Mouse (Mus musculus): ENCODE data around the gene Gsx2. TPM values are rescaled to one million over a fixed set of nuclear protein-coding genes. Genes with fewer than 3 reads are reported as not detected.

The Gsx2 gene
- polyA plus RNA-seq, 1 experiment from 2014 or later = 1.2 TPM

GRCm38 (mm10) chr5:75079564-75079963 is 4.2 kb downstream of the Gsx2 start:
- H3K4me3 ChIP-seq = no peak overlapping the region
- ATAC-seq (ENCODE audit: low read depth) = no peak
- no peak overlapping the region for H3K27ac ChIP-seq (replicated peaks)
- H3K9me3 ChIP-seq = no peaks in the 10 kb centered on the region
- H3K4me1 ChIP-seq (replicated peaks) = peaks cover 43% of the 10 kb centered on the region
- no peaks in the 10 kb centered on the region for H3K36me3 ChIP-seq
- no peak overlapping the region for H3K4me2 ChIP-seq
- H3K27me3 ChIP-seq = peaks cover 97% of the 10 kb centered on the region
- WGBS = 4% methylated on average over 7 of the region's 7 CpGs
- no peak overlapping the region for H3K9ac ChIP-seq

GRCm38 (mm10) chr5:75082439-75082838 is 7.0 kb downstream of the Gsx2 start:
- no peak overlapping the region for H3K4me2 ChIP-seq
- no peak overlapping the region for H3K4me3 ChIP-seq
- no peaks in the 10 kb centered on the region for H3K9me3 ChIP-seq
- ATAC-seq (ENCODE audit: low read depth) = 0 out of 2 replicates have a peak, but pooled peaks have one; percentile 20
- H3K36me3 ChIP-seq = no peaks in the 10 kb centered on the region
- H3K27me3 ChIP-seq = peaks cover 96% of the 10 kb centered on the region
- H3K4me1 ChIP-seq (replicated peaks) = peaks cover 26% of the 10 kb centered on the region
- 3% methylated on average over 6 of the region's 6 CpGs for WGBS
- H3K9ac ChIP-seq = no peak overlapping the region
- H3K27ac ChIP-seq (replicated peaks) = no peak overlapping the region

- peak; percentile 34; the same call in 1 of the 2 replicates for ATAC-seq (ENCODE audit: low read depth)
- peaks cover 98% of the 10 kb centered on the region for H3K27me3 ChIP-seq
- H3K9ac ChIP-seq = no peak overlapping the region
- peaks cover 26% of the 10 kb centered on the region for H3K4me1 ChIP-seq (replicated peaks)
- peak overlapping the region; percentile 28 for H3K4me2 ChIP-seq
- under 1% methylated on average over 13 of the region's 14 CpGs for WGBS
- H3K36me3 ChIP-seq = no peaks in the 10 kb centered on the region
- no peaks in the 10 kb centered on the region for H3K9me3 ChIP-seq
- no peak overlapping the region for H3K27ac ChIP-seq (replicated peaks)
- no peak overlapping the region for H3K4me3 ChIP-seq
Measured at GRCm38 (mm10) chr5:75083061-75083460, 7.7 kb downstream of the Gsx2 start.

GRCm38 (mm10) chr5:75083591-75084392 is 8.4 kb downstream of the Gsx2 start:
- no peaks in the 10 kb centered on the region for H3K36me3 ChIP-seq
- WGBS = under 1% methylated on average over 27 of the region's 27 CpGs
- H3K4me1 ChIP-seq (replicated peaks) = peaks cover 26% of the 10 kb centered on the region
- ATAC-seq (ENCODE audit: low read depth) = no peak
- no peak overlapping the region for H3K27ac ChIP-seq (replicated peaks)
- no peaks in the 10 kb centered on the region for H3K9me3 ChIP-seq
- H3K9ac ChIP-seq = no peak overlapping the region
- peaks cover 97% of the 10 kb centered on the region for H3K27me3 ChIP-seq
- no peak overlapping the region for H3K4me3 ChIP-seq
- peak overlapping the region; percentile 28 for H3K4me2 ChIP-seq

- WGBS = 1% methylated on average over 8 of the region's 8 CpGs
- H3K9ac ChIP-seq = no peak overlapping the region
- peaks cover 26% of the 10 kb centered on the region for H3K4me1 ChIP-seq (replicated peaks)
- H3K27ac ChIP-seq (replicated peaks) = no peak overlapping the region
- H3K27me3 ChIP-seq = peaks cover 96% of the 10 kb centered on the region
- peak overlapping the region; percentile 28; the same call in 1 of the 2 replicates for H3K4me2 ChIP-seq
- ATAC-seq (ENCODE audit: low read depth) = no peak
- H3K9me3 ChIP-seq = no peaks in the 10 kb centered on the region
- H3K4me3 ChIP-seq = no peak overlapping the region
- no peaks in the 10 kb centered on the region for H3K36me3 ChIP-seq
Measured at GRCm38 (mm10) chr5:75084393-75084870, 9.0 kb downstream of the Gsx2 start.

GRCm38 (mm10) chr5:75084871-75085520 is 9.6 kb downstream of the Gsx2 start:
- H3K4me2 ChIP-seq = peak overlapping the region; percentile 33
- no peaks in the 10 kb centered on the region for H3K9me3 ChIP-seq
- peaks cover 96% of the 10 kb centered on the region for H3K27me3 ChIP-seq
- peaks cover 26% of the 10 kb centered on the region for H3K4me1 ChIP-seq (replicated peaks)
- no peak overlapping the region for H3K27ac ChIP-seq (replicated peaks)
- peak; percentile 44 for ATAC-seq (ENCODE audit: low read depth)
- no peak overlapping the region for H3K4me3 ChIP-seq
- WGBS = under 1% methylated on average over 25 of the region's 25 CpGs
- no peak overlapping the region for H3K9ac ChIP-seq
- no peaks in the 10 kb centered on the region for H3K36me3 ChIP-seq

GRCm38 (mm10) chr5:75085521-75085875 is 10.1 kb downstream of the Gsx2 start:
- Histone ChIP-seq H3K27me3 (peaks cover 91% of the 10 kb centered on the region), H3K27ac (replicated peaks) (no peak overlapping the region), H3K9me3 (no peaks in the 10 kb centered on the region), H3K4me3 (no peak overlapping the region), H3K9ac (no peak overlapping the region), H3K4me1 (replicated peaks) (peaks cover 26% of the 10 kb centered on the region), H3K36me3 (no peaks in the 10 kb centered on the region), H3K4me2 (no peak overlapping the region)
- ATAC-seq (ENCODE audit: low read depth) = peak; percentile 55
- WGBS = under 1% methylated on average over 17 of the region's 17 CpGs

GRCm38 (mm10) chr5:75085906-75086305 is 10.5 kb downstream of the Gsx2 start:
- H3K27me3 ChIP-seq = peaks cover 89% of the 10 kb centered on the region
- H3K36me3 ChIP-seq = no peaks in the 10 kb centered on the region
- no peak overlapping the region for H3K4me2 ChIP-seq
- no peak overlapping the region for H3K27ac ChIP-seq (replicated peaks)
- no peak overlapping the region for H3K9ac ChIP-seq
- ATAC-seq (ENCODE audit: low read depth) = no peak
- H3K4me3 ChIP-seq = no peak overlapping the region
- no peaks in the 10 kb centered on the region for H3K9me3 ChIP-seq
- 22% methylated on average over 4 of the region's 4 CpGs for WGBS
- H3K4me1 ChIP-seq (replicated peaks) = peaks cover 26% of the 10 kb centered on the region

GRCm38 (mm10) chr5:75106511-75106910 is 31.1 kb downstream of the Gsx2 start:
- Histone ChIP-seq H3K27me3 (peaks cover 6% of the 10 kb centered on the region; the same call in 1 of the 2 replicates), H3K4me2 (no peak overlapping the region), H3K4me1 (replicated peaks) (no peaks in the 10 kb centered on the region), H3K9ac (no peak overlapping the region), H3K9me3 (0 out of 2 replicates have a peak, but pooled peaks cover 2% of the 10 kb centered on the region), H3K36me3 (no peaks in the 10 kb centered on the region), H3K27ac (replicated peaks) (no peak overlapping the region), H3K4me3 (no peak overlapping the region)
- 70% methylated on average over 3 of the region's 3 CpGs for WGBS
- ATAC-seq (ENCODE audit: low read depth) = no peak

GRCm38 (mm10) chr5:75109368-75109767 is 34.0 kb downstream of the Gsx2 start:
- no peak overlapping the region for H3K4me3 ChIP-seq
- H3K4me1 ChIP-seq (replicated peaks) = no peaks in the 10 kb centered on the region
- no peak overlapping the region for H3K4me2 ChIP-seq
- no peak for ATAC-seq (ENCODE audit: low read depth)
- 0 out of 2 replicates have a peak, but pooled peaks cover 2% of the 10 kb centered on the region for H3K9me3 ChIP-seq
- no peaks in the 10 kb centered on the region for H3K36me3 ChIP-seq
- peaks cover 5% of the 10 kb centered on the region; the same call in 1 of the 2 replicates for H3K27me3 ChIP-seq
- H3K27ac ChIP-seq (replicated peaks) = no peak overlapping the region
- WGBS = 69% methylated on average over 5 of the region's 5 CpGs
- H3K9ac ChIP-seq = no peak overlapping the region

- H3K36me3 ChIP-seq = no peaks in the 10 kb centered on the region
- 0 out of 2 replicates have a peak, but pooled peaks cover 2% of the 10 kb centered on the region for H3K9me3 ChIP-seq
- no peaks in the 10 kb centered on the region for H3K4me1 ChIP-seq (replicated peaks)
- 59% methylated on average over 5 of the region's 5 CpGs for WGBS
- no peak overlapping the region for H3K4me3 ChIP-seq
- ATAC-seq (ENCODE audit: low read depth) = no peak
- H3K27me3 ChIP-seq = peaks cover 5% of the 10 kb centered on the region; the same call in 1 of the 2 replicates
- no peak overlapping the region for H3K27ac ChIP-seq (replicated peaks)
- H3K4me2 ChIP-seq = no peak overlapping the region
- no peak overlapping the region for H3K9ac ChIP-seq
Measured at GRCm38 (mm10) chr5:75111781-75112180, 36.4 kb downstream of the Gsx2 start.

GRCm38 (mm10) chr5:75118840-75119239 is 43.4 kb downstream of the Gsx2 start:
- no peak overlapping the region for H3K4me3 ChIP-seq
- no peaks in the 10 kb centered on the region for H3K9me3 ChIP-seq
- H3K4me2 ChIP-seq = no peak overlapping the region
- no peak for ATAC-seq (ENCODE audit: low read depth)
- H3K9ac ChIP-seq = no peak overlapping the region
- no peaks in the 10 kb centered on the region for H3K36me3 ChIP-seq
- H3K27ac ChIP-seq (replicated peaks) = no peak overlapping the region
- no peaks in the 10 kb centered on the region for H3K4me1 ChIP-seq (replicated peaks)
- 65% methylated on average over 7 of the region's 7 CpGs for WGBS
- no peaks in the 10 kb centered on the region for H3K27me3 ChIP-seq
